Mouse (Mus musculus) embryonic fibroblast, embryonic 13.5 days (primary cell): ENCODE measurements around the gene Aarsd1. TPM values are rescaled to one million over a fixed set of nuclear protein-coding genes. Genes with fewer than 3 reads are reported as not detected.
"Not testable (repeated sequence)": the region's sequence is repeated elsewhere in the genome, so short reads cannot be mapped to it uniquely, and the experiment has no call there.

Experiments used
- H3K27ac ChIP-seq: 2 replicates; pipeline ENCODE4 v1.5.1; 2012; ENCODE audit warnings: low read length, control low read depth, inconsistent platforms; ENCODE audit not compliant: insufficient read depth
- H3K4me1 ChIP-seq: 2 replicates; pipeline ENCODE4 v1.6.1; 2011; ENCODE audit warnings: low read length; ENCODE audit not compliant: control insufficient read depth, insufficient read depth
- H3K4me3 ChIP-seq: 2 replicates; pipeline ENCODE4 v1.5.1; 2011; ENCODE audit warnings: mild to moderate bottlenecking, control low read depth, low read length; ENCODE audit not compliant: insufficient read depth
- CTCF ChIP-seq: IDR thresholded peaks from 2 replicates; pipeline ENCODE4 v1.5.1; 2011; ENCODE audit warnings: mild to moderate bottlenecking, control low read depth, low read length, moderate library complexity, borderline replicate concordance; ENCODE audit not compliant: insufficient read depth
- POLR2A ChIP-seq: IDR thresholded peaks from 2 replicates; pipeline ENCODE4 v1.6.1; 2011; ENCODE audit warnings: low read depth, mild to moderate bottlenecking, control low read depth, low read length, moderate library complexity
- polyA plus RNA-seq: library from polyadenylated mRNA; stranded (reverse); fragments of >200 nt; gene quantifications from 2 replicates; pipeline ENCODE4 v1.2.4, GENCODE M21; 2011; ENCODE audit warnings: low read depth; ENCODE audit not compliant: missing spikeins, insufficient read length

The Aarsd1 gene
- polyA plus RNA-seq, 1 experiment = 11.3 TPM

DNA sequence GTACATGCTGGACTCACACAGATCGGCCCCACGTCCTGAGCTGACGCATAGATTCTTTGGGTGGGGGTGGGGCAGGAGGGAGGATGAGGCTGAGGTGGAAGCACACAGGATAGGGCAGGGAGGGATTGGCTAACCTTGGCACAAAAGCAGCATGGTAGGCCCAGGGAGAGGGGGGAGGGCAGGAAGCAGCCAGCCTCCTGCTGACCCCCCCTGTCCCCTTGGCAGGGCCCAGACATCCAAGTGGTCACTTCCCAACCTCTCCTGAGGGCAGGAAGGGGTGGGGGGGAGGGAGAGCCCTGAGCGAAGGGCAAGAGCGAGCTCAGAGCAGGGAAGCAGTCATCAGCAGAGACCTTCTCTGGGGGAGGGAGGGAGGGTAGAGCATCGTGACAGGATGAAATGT, 42.3 kb upstream of the Aarsd1 start:
- H3K27ac ChIP-seq = no peak overlapping the region
- no peak for TF ChIP-seq POLR2A
- TF ChIP-seq CTCF = no peak
- H3K4me1 ChIP-seq = peaks cover 6% of the 10 kb centered on the region
- no peak overlapping the region for H3K4me3 ChIP-seq

DNA sequence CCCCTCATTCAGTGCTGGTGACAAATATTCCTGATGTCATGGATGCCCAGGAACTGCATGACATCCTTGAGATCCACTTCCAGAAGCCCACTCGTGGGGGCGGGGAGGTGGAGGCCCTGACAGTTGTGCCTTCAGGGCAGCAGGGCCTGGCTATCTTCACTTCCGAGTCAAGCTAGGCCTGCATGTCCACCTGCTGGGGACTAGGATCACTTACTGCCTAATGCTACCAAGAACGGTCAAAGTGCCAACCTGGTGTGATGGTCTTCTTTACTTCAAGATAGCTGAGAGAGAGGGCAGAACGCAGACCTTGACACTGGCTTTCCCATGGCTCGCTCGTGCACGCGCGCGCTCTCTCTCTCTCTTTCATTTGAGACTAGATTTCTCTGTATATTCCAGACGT, 40.8 kb upstream of the Aarsd1 start:
- TF ChIP-seq CTCF (no peak), POLR2A (no peak)
- H3K4me3 ChIP-seq = no peak overlapping the region
- H3K27ac ChIP-seq = no peak overlapping the region
- H3K4me1 ChIP-seq = peaks cover 10% of the 10 kb centered on the region

DNA sequence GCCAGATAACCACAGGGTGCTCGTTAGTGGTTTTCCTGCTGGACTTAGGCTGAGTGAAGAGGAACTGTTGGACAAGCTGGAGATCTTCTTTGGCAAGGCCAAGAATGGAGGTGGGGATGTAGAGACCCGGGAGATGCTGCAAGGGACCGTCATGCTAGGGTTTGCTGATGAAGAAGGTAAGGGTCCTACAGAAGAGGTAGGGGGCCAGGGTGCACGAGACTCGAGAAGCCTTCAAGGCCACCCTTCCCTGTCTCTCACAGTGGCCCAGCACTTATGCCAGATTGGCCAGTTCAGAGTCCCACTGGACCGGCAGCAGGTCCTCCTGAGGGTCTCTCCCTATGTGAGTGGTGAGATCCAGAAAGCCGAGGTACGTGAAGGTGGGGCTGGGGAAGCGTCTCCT, 40.2 kb upstream of the Aarsd1 start:
- Histone ChIP-seq H3K4me3 (no peak overlapping the region), H3K4me1 (peaks cover 10% of the 10 kb centered on the region), H3K27ac (no peak overlapping the region)
- TF ChIP-seq POLR2A = no peak
- no peak for TF ChIP-seq CTCF

DNA sequence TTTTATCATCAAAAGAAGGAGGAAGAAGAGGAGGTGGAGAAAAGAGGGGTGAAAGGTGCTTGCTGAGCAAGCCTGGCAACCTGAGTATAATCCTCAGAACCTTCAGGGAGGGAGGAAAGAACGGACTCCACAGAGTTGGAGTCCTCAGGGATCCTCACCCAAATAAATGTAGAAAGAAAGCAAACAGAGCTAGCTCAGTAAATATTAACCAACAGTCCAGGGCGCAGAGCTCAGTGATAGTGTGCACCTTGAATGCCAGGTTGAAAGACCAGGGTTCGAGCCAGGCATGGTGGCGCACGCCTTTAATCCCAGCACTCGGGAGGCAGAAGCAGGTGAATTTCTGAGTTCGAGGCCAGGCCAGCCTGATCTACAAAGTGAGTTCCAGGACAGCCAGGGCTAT, 38.2 kb upstream of the Aarsd1 start:
- no peak for TF ChIP-seq CTCF
- TF ChIP-seq POLR2A = no peak
- Histone ChIP-seq H3K4me3 (no peak overlapping the region), H3K4me1 (peaks cover 11% of the 10 kb centered on the region), H3K27ac (no peak overlapping the region)

DNA sequence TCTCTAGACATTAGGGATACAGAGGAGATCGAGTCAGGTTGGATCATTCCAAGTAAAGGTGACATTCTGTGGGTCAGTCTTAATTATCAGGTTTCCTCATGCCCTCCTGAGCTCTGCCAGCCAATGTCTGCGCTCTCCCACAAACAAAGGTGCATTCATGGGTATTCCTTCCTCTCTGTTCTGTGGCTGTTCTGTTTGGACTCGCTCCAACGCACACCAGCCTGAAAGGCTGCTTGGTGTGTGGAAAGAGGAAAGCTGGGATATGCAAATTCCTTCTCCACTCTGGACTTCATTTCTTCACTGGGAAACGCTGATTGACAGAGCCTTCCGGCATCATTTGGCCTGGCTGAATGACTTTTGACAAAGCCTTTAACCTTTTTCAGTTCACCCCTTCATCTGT, 37.3 kb upstream of the Aarsd1 start:
- H3K4me3 ChIP-seq = no peak overlapping the region
- TF ChIP-seq POLR2A (no peak), CTCF (no peak)
- H3K4me1 ChIP-seq = peaks cover 11% of the 10 kb centered on the region
- no peak overlapping the region for H3K27ac ChIP-seq

DNA sequence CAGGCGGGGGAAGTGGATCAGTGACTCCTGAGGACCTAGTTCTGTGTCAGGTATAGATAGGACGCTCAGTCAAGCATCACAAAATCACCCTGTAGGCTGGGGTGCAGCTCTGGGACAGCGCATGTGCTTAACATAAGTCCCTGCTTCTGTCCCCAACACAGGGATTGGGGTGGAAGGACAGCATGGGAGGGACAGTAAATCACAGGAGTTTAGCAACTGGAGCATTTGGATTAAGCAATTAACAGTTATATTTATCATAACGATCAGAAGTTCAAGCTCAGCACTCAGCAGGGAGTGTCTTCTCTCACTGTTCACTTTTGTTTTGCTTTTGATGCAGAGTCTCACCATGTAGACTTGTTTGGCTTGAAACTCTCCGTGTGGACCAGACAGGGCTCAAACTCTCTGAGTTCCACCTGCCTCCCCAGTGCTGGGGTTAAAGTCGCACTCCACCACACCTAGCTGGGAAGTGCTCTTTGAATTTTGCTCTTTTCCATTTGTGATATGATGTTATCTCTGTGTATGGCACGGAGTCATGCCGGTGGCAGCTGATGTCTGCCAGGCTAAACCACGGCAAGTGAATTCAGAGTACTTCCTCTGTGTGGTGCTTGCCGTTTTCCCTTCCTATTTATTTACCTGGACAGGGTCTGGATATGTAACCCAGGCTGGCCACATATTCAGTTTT, 34.8 kb upstream of the Aarsd1 start:
- TF ChIP-seq CTCF = no peak
- TF ChIP-seq POLR2A = no peak
- Histone ChIP-seq H3K4me3 (no peak overlapping the region), H3K27ac (no peak overlapping the region), H3K4me1 (peaks cover 11% of the 10 kb centered on the region)

DNA sequence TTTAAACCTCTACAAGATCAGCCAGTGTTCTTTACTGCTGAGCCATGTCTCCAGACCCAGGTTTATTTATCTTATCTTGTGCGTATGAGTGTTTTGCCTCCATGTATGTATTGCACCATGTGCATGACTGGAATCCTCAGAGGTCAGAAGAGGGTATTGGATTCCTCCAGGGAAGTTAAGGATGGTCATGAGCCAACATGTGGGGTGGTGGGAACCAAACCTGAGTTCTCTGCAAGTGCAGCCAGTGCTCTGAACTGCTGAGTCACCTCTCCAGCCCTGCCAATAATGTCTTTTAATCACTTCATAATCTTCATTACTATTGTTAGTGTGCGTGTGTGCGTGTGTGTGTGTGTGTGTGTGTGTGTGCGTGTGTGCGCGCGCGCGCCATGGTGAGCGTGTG, 34.1 kb upstream of the Aarsd1 start:
- Histone ChIP-seq H3K4me1 (peaks cover 11% of the 10 kb centered on the region), H3K27ac (peak overlapping the region; percentile 35; the same call in 1 of the 2 replicates), H3K4me3 (no peak overlapping the region)
- TF ChIP-seq POLR2A (no peak), CTCF (no peak)

DNA sequence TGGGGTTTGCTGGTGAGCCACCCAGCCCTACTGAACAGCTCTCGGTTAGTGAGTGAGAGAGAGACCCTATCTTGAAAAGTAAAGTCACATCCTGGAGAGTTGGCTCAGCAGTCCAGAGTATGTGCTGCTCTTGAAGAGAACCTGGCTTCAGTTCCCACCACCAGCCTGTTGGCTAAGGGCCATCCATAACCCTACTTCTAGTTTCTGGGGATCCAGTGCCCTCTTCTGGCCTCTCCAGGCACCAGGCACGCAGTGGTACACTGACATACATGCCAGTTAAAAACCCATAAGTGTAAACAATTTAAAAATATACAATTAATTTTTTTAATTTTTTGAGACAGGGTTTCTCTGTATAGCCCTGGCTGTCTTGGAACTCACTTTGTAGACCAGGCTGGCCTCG, 33.0 kb upstream of the Aarsd1 start:
- Histone ChIP-seq H3K4me1 (peaks cover 11% of the 10 kb centered on the region), H3K27ac (no peak overlapping the region), H3K4me3 (no peak overlapping the region)
- TF ChIP-seq POLR2A = no peak
- TF ChIP-seq CTCF = no peak

DNA sequence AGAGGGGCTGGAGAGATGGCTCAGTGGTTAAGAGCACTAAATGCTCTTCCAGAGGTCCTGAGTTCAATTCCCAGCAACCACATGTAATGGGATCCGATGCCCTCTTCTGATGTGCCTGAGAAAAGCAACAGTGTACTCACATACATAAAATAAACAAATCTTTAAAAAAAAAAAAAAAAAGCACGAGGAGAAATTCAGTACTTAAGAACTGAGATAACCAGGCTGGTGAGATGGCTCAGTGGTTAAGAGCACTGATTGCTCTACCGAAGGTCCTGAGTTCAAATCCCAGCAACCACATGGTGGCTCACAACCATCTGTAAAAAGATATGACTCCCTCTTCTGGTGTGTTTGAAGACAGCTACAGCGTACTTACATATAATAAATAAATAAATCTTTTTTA, 32.2 kb upstream of the Aarsd1 start:
- not testable (repeated sequence) for H3K4me3 ChIP-seq, H3K27ac ChIP-seq, H3K4me1 ChIP-seq

DNA sequence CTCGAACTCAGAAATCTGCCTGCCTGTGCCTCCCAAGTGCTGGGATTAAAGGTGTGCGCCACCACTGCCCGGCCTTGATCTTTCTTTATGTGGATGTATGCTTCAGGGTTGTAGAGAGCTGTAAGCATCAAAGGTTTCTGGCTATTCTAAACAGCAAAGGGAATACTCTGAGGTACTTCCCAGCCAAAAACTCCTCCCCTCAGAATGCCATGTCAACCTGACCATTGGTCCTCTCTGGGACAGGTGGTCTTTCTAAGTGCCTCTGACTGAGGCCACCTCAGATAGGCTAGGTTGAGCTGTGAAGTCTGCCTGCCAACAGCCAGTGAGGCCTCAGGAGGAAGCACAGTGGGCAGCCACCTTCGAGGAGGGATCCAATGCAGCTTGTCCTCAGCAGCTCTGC, 31.5 kb upstream of the Aarsd1 start:
- peak overlapping the region; percentile 72 for H3K4me3 ChIP-seq
- TF ChIP-seq POLR2A = no peak
- TF ChIP-seq CTCF = no peak
- peaks cover 6% of the 10 kb centered on the region; the same call in 1 of the 2 replicates for H3K4me1 ChIP-seq
- H3K27ac ChIP-seq = peak overlapping the region; percentile 65; the same call in 1 of the 2 replicates

DNA sequence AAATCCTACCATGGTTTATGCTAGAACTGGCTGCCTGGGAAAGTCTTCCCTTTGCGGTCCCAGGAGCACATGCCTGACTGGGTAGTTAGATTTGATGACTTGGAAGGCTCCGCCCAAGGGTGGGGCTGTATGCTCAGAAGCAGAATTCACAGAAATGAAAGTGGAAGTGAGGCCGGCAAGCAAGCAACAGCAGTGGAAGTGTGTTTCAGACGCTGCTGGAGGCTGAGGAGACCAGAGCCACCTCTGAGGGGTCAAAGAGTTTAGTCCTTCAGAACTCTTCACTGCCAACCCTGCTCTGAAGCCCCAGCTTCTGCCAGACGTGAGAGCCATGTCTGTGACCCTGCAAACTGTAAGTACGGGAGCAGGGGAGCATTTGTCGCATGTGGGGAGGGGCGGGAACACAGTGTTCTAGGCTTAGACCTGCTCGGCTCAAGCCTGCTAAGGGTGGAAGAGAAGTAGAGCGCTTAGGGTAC, 30.9 kb upstream of the Aarsd1 start, which contains the start of gene Ifi35:
Gene Ifi35 (plus strand): TSS at position 134 of the 473 bp plus-strand sequence.
- TF ChIP-seq POLR2A (peak; percentile 94), CTCF (no peak)
- H3K4me3 ChIP-seq = peak within 1 kb of the TSS; percentile 72
- peaks cover 6% of the 10 kb centered on the region; the same call in 1 of the 2 replicates for H3K4me1 ChIP-seq
- H3K27ac ChIP-seq = peak within 1 kb of the TSS; percentile 65
